Mouse (Mus musculus): ENCODE results near the gene Snx7. TPM values are rescaled to one million over a fixed set of nuclear protein-coding genes. Genes with fewer than 3 reads are reported as not detected.

Gene Snx7
- polyA plus RNA-seq, 1 experiment from 2014 or later: 7.0 TPM

DNA sequence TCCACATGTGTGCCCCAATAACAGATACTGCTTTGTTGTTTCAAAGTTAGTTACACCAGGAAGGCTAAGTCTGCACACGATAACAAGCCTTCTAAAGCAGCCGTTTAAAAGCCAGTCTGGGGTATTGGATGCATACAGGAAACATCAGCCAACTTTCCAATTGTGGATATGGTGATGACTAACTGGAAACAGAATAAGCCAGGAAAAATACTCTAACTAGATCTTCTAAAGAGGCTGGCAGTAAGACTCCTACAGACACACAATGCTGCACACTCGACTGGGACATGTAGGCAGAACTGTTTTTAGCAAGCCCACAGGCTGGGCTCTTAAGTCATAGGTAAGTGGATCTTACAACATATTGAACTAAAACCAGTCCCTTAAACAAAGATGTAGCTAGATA lies 15.0 kb downstream of the Snx7 start:
- H3K4me2 ChIP-seq (replicated peaks): no peak overlapping the region
- no peaks in the 10 kb centered on the region for H3K4me1 ChIP-seq (replicated peaks)
- WGBS: 84% methylated on average over 3 of the region's 3 CpGs
- no peaks in the 10 kb centered on the region for H3K36me3 ChIP-seq
- H3K9ac ChIP-seq (replicated peaks): no peak overlapping the region
- H3K4me3 ChIP-seq (replicated peaks): no peak overlapping the region
- H3K27ac ChIP-seq: no peak overlapping the region
- no peak for ATAC-seq
- H3K27me3 ChIP-seq: no peaks in the 10 kb centered on the region
- no peaks in the 10 kb centered on the region for H3K9me3 ChIP-seq

GRCm38 (mm10) chr3:117852054-117852361 lies 16.7 kb downstream of the Snx7 start:
- no peak for ATAC-seq
- Histone ChIP-seq H3K4me1 (replicated peaks) (no peaks in the 10 kb centered on the region), H3K4me2 (replicated peaks) (no peak overlapping the region), H3K36me3 (no peaks in the 10 kb centered on the region), H3K9ac (replicated peaks) (no peak overlapping the region), H3K4me3 (replicated peaks) (no peak overlapping the region), H3K27me3 (no peaks in the 10 kb centered on the region), H3K27ac (no peak overlapping the region), H3K9me3 (no peaks in the 10 kb centered on the region)
- 83% methylated on average over 3 of the region's 3 CpGs for WGBS

GRCm38 (mm10) chr3:117851278-117852053 lies 17.3 kb downstream of the Snx7 start:
- Histone ChIP-seq H3K27me3 (no peaks in the 10 kb centered on the region), H3K9ac (replicated peaks) (no peak overlapping the region), H3K36me3 (no peaks in the 10 kb centered on the region), H3K4me1 (replicated peaks) (no peaks in the 10 kb centered on the region), H3K4me2 (replicated peaks) (no peak overlapping the region), H3K9me3 (no peaks in the 10 kb centered on the region), H3K27ac (no peak overlapping the region), H3K4me3 (replicated peaks) (no peak overlapping the region)
- 85% methylated on average over 18 of the region's 18 CpGs for WGBS
- ATAC-seq: 0 out of 2 replicates have a peak, but pooled peaks have one; percentile 24

DNA sequence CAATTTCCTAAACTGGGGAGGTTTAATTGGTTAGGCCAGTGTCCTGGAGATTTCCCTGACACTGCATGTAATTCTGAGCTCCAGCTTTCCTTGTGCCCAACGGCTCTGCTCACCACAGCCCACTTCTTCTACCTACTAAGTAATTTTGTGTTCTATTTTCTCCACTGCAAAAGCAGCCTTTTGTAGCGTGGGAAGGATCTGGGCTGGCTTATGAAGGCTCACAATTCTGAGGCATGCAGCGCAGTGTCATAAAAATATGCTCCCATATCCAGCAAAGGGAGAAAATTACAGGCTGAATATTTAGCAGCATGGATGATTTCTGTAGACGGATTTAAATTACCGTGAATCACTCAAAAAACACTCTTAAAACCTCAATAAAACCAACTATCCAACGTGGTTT lies 19.9 kb downstream of the Snx7 start:
- no peak for ATAC-seq
- Histone ChIP-seq H3K4me3 (replicated peaks) (no peak overlapping the region), H3K27ac (no peak overlapping the region)

GRCm38 (mm10) chr3:117842658-117843057 lies 26.1 kb downstream of the Snx7 start:
- ATAC-seq: no peak
- no peaks in the 10 kb centered on the region for H3K9me3 ChIP-seq
- H3K4me3 ChIP-seq (replicated peaks): no peak overlapping the region
- no peaks in the 10 kb centered on the region for H3K4me1 ChIP-seq (replicated peaks)
- H3K36me3 ChIP-seq: no peaks in the 10 kb centered on the region
- no peak overlapping the region for H3K9ac ChIP-seq (replicated peaks)
- H3K4me2 ChIP-seq (replicated peaks): no peak overlapping the region
- 100% methylated on average over 1 of the region's 1 CpGs for WGBS
- no peak overlapping the region for H3K27ac ChIP-seq
- no peaks in the 10 kb centered on the region for H3K27me3 ChIP-seq

More for the DNA sequence above, 19.9 kb downstream of the Snx7 start:
- no peaks in the 10 kb centered on the region for H3K36me3 ChIP-seq
- no peaks in the 10 kb centered on the region for H3K9me3 ChIP-seq
- H3K4me1 ChIP-seq (replicated peaks): no peaks in the 10 kb centered on the region
- no peak overlapping the region for H3K4me2 ChIP-seq (replicated peaks)
- WGBS: 86% methylated on average over 6 of the region's 6 CpGs
- H3K27me3 ChIP-seq: no peaks in the 10 kb centered on the region
- no peak overlapping the region for H3K9ac ChIP-seq (replicated peaks)

DNA sequence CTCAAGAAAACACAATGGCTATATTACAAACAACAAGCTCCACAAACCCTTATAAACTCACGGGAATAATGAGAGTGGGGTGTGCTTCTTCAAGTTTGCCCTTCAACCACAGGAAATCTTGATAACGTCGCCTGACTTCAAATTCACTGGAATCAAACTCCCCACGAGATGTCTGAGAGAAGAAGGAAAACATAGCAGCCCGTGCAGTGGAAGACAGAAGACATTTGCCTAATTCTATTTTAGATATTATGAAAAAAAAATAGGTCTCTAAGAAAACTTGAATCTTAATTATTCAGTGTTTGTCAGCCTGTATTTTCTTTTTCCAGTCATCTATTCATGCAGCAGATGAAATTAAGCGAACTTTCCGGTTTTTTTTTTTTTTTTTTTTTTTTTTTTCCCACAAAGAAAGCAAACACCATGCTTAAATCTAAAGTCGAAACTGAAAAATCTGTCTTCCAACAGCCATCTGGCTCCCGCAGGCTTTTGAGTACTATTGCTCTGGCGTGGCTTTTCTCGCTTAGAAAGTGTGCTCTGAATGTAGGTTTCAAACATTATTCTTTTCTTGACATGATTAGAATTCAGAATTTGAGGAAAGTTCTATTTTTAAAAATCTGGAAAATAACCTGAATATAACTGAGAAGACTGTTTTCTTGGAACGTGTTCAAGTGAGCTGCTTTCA lies 28.7 kb downstream of the Snx7 start:
- no peak overlapping the region for H3K4me3 ChIP-seq (replicated peaks)
- H3K9ac ChIP-seq (replicated peaks): no peak overlapping the region
- no peaks in the 10 kb centered on the region for H3K4me1 ChIP-seq (replicated peaks)
- no peak for ATAC-seq
- H3K27ac ChIP-seq: no peak overlapping the region
- H3K4me2 ChIP-seq (replicated peaks): no peak overlapping the region
- WGBS: 75% methylated on average over 12 of the region's 12 CpGs
- H3K9me3 ChIP-seq: no peaks in the 10 kb centered on the region
- H3K27me3 ChIP-seq: no peaks in the 10 kb centered on the region
- no peaks in the 10 kb centered on the region for H3K36me3 ChIP-seq

GRCm38 (mm10) chr3:117838020-117838419 lies 30.7 kb downstream of the Snx7 start:
- 71% methylated on average over 3 of the region's 3 CpGs for WGBS
- ATAC-seq: no peak

GRCm38 (mm10) chr3:117826486-117827200 lies 42.1 kb downstream of the Snx7 start:
- Histone ChIP-seq H3K9ac (replicated peaks) (no peak overlapping the region), H3K27ac (no peak overlapping the region), H3K4me2 (replicated peaks) (no peak overlapping the region), H3K27me3 (no peaks in the 10 kb centered on the region), H3K4me1 (replicated peaks) (peaks cover 10% of the 10 kb centered on the region), H3K9me3 (no peaks in the 10 kb centered on the region), H3K4me3 (replicated peaks) (no peak overlapping the region), H3K36me3 (no peaks in the 10 kb centered on the region)
- 45% methylated on average over 6 of the region's 6 CpGs for WGBS
- peak; percentile 97 for ATAC-seq

More at GRCm38 (mm10) chr3:117838020-117838419, 30.7 kb downstream of the Snx7 start:
- Histone ChIP-seq H3K27ac (no peak overlapping the region), H3K4me3 (replicated peaks) (no peak overlapping the region), H3K27me3 (no peaks in the 10 kb centered on the region), H3K9ac (replicated peaks) (no peak overlapping the region), H3K4me2 (replicated peaks) (no peak overlapping the region), H3K36me3 (no peaks in the 10 kb centered on the region), H3K9me3 (no peaks in the 10 kb centered on the region), H3K4me1 (replicated peaks) (no peaks in the 10 kb centered on the region)

- no peak overlapping the region for H3K4me2 ChIP-seq (replicated peaks)
- no peak overlapping the region for H3K27ac ChIP-seq
- no peak overlapping the region for H3K9ac ChIP-seq (replicated peaks)
- no peaks in the 10 kb centered on the region for H3K27me3 ChIP-seq
- no peak overlapping the region for H3K4me3 ChIP-seq (replicated peaks)
- H3K36me3 ChIP-seq: no peaks in the 10 kb centered on the region
- ATAC-seq: no peak
- no peaks in the 10 kb centered on the region for H3K9me3 ChIP-seq
- WGBS: 94% methylated on average over 3 of the region's 3 CpGs
- H3K4me1 ChIP-seq (replicated peaks): peaks cover 10% of the 10 kb centered on the region
Observed at GRCm38 (mm10) chr3:117823218-117823617, 45.5 kb downstream of the Snx7 start.

GRCm38 (mm10) chr3:117817635-117818034 lies 51.1 kb downstream of the Snx7 start:
- no peak for ATAC-seq
- H3K9ac ChIP-seq (replicated peaks): no peak overlapping the region
- no peaks in the 10 kb centered on the region for H3K27me3 ChIP-seq
- WGBS: 90% methylated on average over 1 of the region's 1 CpGs
- no peaks in the 10 kb centered on the region for H3K4me1 ChIP-seq (replicated peaks)
- no peak overlapping the region for H3K4me3 ChIP-seq (replicated peaks)
- H3K36me3 ChIP-seq: no peaks in the 10 kb centered on the region
- no peak overlapping the region for H3K4me2 ChIP-seq (replicated peaks)
- H3K9me3 ChIP-seq: no peaks in the 10 kb centered on the region
- no peak overlapping the region for H3K27ac ChIP-seq

DNA sequence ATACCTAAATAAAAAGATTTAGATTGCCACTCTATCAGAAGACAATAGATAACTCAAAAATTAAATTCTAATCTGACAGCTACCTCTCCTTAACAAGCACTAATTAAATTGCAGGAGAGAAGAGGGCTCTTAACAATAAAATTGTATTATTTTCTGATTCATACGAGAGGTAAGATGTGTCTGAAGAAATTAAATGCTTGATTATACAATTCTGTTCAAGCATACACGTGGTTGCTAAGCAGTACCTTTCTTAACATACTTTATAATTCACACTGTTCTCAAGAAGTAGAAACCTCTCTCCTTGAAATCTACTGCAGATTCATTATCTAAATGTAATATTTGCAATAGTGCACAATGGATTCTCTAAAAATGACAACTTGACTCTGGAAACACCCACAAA lies 54.5 kb downstream of the Snx7 start:
- no peak overlapping the region for H3K9ac ChIP-seq (replicated peaks)
- 78% methylated on average over 2 of the region's 2 CpGs for WGBS
- H3K4me2 ChIP-seq (replicated peaks): no peak overlapping the region

GRCm38 (mm10) chr3:117812135-117812534 lies 56.6 kb downstream of the Snx7 start:
- Histone ChIP-seq H3K9ac (replicated peaks) (no peak overlapping the region), H3K4me2 (replicated peaks) (no peak overlapping the region), H3K27ac (no peak overlapping the region), H3K4me3 (replicated peaks) (no peak overlapping the region), H3K27me3 (no peaks in the 10 kb centered on the region), H3K9me3 (no peaks in the 10 kb centered on the region), H3K36me3 (no peaks in the 10 kb centered on the region), H3K4me1 (replicated peaks) (no peaks in the 10 kb centered on the region)
- ATAC-seq: no peak
- 83% methylated on average over 4 of the region's 4 CpGs for WGBS

More for the DNA sequence above, 54.5 kb downstream of the Snx7 start:
- no peaks in the 10 kb centered on the region for H3K4me1 ChIP-seq (replicated peaks)
- H3K9me3 ChIP-seq: no peaks in the 10 kb centered on the region
- H3K36me3 ChIP-seq: no peaks in the 10 kb centered on the region
- no peak overlapping the region for H3K4me3 ChIP-seq (replicated peaks)
- ATAC-seq: no peak
- no peak overlapping the region for H3K27ac ChIP-seq
- H3K27me3 ChIP-seq: no peaks in the 10 kb centered on the region
